Mouse (Mus musculus) neural tube, embryonic 15.5 days (tissue): ENCODE measurements around the gene Rhebl1. TPM values are rescaled to one million over a fixed set of nuclear protein-coding genes. Genes with fewer than 3 reads are reported as not detected.

Experiments
- ATAC-seq: fragments of 200-750 bp; cut with Nextera tagmentation; 2 replicates; pipeline ENCODE4 v1.8.0; 2017; ENCODE audit warnings: mild to moderate bottlenecking, moderate TSS enrichment, moderate library complexity; ENCODE audit not compliant: low FRiP score
- H3K27ac ChIP-seq: fragments of 300-500 bp; sonication (generic); replicated peaks from 2 replicates; pipeline ENCODE4 v1.5.1; 2015; ENCODE audit warnings: mild to moderate bottlenecking, inconsistent platforms
- H3K27me3 ChIP-seq: fragments of 300-500 bp; sonication (generic); replicated peaks from 2 replicates; pipeline ENCODE4 v1.6.1; 2015; ENCODE audit warnings: inconsistent platforms
- H3K36me3 ChIP-seq: fragments of 300-500 bp; sonication (generic); 2 replicates; pipeline ENCODE4 v1.6.1; 2015; ENCODE audit warnings: inconsistent platforms
- H3K4me1 ChIP-seq: fragments of 300-500 bp; sonication (generic); 2 replicates; pipeline ENCODE4 v1.6.1; 2015; ENCODE audit warnings: inconsistent platforms
- H3K4me2 ChIP-seq: fragments of 300-500 bp; sonication (generic); 2 replicates; pipeline ENCODE4 v1.6.1; 2015; ENCODE audit warnings: inconsistent platforms, mild to moderate bottlenecking, moderate library complexity
- H3K4me3 ChIP-seq: fragments of 300-500 bp; sonication (generic); replicated peaks from 2 replicates; pipeline ENCODE4 v1.5.1; 2015; ENCODE audit warnings: mild to moderate bottlenecking, inconsistent platforms
- H3K9ac ChIP-seq: fragments of 300-500 bp; sonication (generic); replicated peaks from 2 replicates; pipeline ENCODE4 v1.6.1; 2015; ENCODE audit warnings: mild to moderate bottlenecking, inconsistent platforms
- H3K9me3 ChIP-seq: fragments of 300-500 bp; sonication (generic); replicated peaks from 2 replicates; pipeline ENCODE4 v1.6.1; 2016; ENCODE audit warnings: inconsistent platforms
- WGBS: fragments of 180-500 bp; shearing (Covaris S2); methylation state at CpG from one replicate; pipeline ENCODE4 v1.1.7; 2015; ENCODE audit warnings: mixed read lengths; 5-methylcytosine and 5-hydroxymethylcytosine counted together
- polyA plus RNA-seq: library from polyadenylated mRNA; unstranded; fragments of >200 nt; fragmentation: Nextera tagmentation; extraction: Ambion mirVana; gene quantifications from 2 replicates; pipeline ENCODE4 v1.2.1, GENCODE M21; 2015

The Rhebl1 gene
- polyA plus RNA-seq, 1 experiment from 2014 or later = 33.2 TPM

- H3K27me3 ChIP-seq = no peaks in the 10 kb centered on the region
- ATAC-seq = peak; percentile 26; the same call in 1 of the 2 replicates
- no peaks in the 10 kb centered on the region for H3K9me3 ChIP-seq
- no peak overlapping the region for H3K4me2 ChIP-seq
- H3K27ac ChIP-seq = no peak overlapping the region
- no peak overlapping the region for H3K9ac ChIP-seq
- peaks cover 99% of the 10 kb centered on the region for H3K36me3 ChIP-seq
- H3K4me1 ChIP-seq = no peaks in the 10 kb centered on the region
- H3K4me3 ChIP-seq = no peak overlapping the region
- 97% methylated on average over 28 of the region's 28 CpGs for WGBS
These were observed 41.0 kb downstream of the Rhebl1 start for GRCm38 (mm10) chr15:98853161-98853937.

GRCm38 (mm10) chr15:98852733-98853132, 41.6 kb downstream of the Rhebl1 start:
- ATAC-seq = 0 out of 2 replicates have a peak, but pooled peaks have one; percentile 19
- no peak overlapping the region for H3K9ac ChIP-seq
- H3K4me1 ChIP-seq = no peaks in the 10 kb centered on the region
- no peaks in the 10 kb centered on the region for H3K27me3 ChIP-seq
- no peaks in the 10 kb centered on the region for H3K9me3 ChIP-seq
- H3K4me2 ChIP-seq = no peak overlapping the region
- no peak overlapping the region for H3K4me3 ChIP-seq
- 91% methylated on average over 9 of the region's 9 CpGs for WGBS
- H3K36me3 ChIP-seq = peaks cover 97% of the 10 kb centered on the region
- H3K27ac ChIP-seq = no peak overlapping the region

GRCm38 (mm10) chr15:98852071-98852470, 42.3 kb downstream of the Rhebl1 start:
- H3K9ac ChIP-seq = no peak overlapping the region
- H3K27me3 ChIP-seq = no peaks in the 10 kb centered on the region
- peaks cover 96% of the 10 kb centered on the region for H3K36me3 ChIP-seq
- no peak overlapping the region for H3K27ac ChIP-seq
- no peak overlapping the region for H3K4me2 ChIP-seq
- no peaks in the 10 kb centered on the region for H3K4me1 ChIP-seq
- H3K9me3 ChIP-seq = no peaks in the 10 kb centered on the region
- no peak overlapping the region for H3K4me3 ChIP-seq
- WGBS = 94% methylated on average over 9 of the region's 9 CpGs
- no peak for ATAC-seq

- no peak overlapping the region for H3K4me3 ChIP-seq
- no peak for ATAC-seq
- no peak overlapping the region for H3K9ac ChIP-seq
- H3K9me3 ChIP-seq = no peaks in the 10 kb centered on the region
- H3K4me2 ChIP-seq = no peak overlapping the region
- H3K27ac ChIP-seq = no peak overlapping the region
- 91% methylated on average over 21 of the region's 21 CpGs for WGBS
- no peaks in the 10 kb centered on the region for H3K27me3 ChIP-seq
- no peaks in the 10 kb centered on the region for H3K4me1 ChIP-seq
- H3K36me3 ChIP-seq = peaks cover 96% of the 10 kb centered on the region
These were observed 43.0 kb downstream of the Rhebl1 start for GRCm38 (mm10) chr15:98851229-98851818.

- Histone ChIP-seq H3K36me3 (peaks cover 96% of the 10 kb centered on the region), H3K9me3 (no peaks in the 10 kb centered on the region), H3K9ac (no peak overlapping the region), H3K4me2 (no peak overlapping the region), H3K4me1 (no peaks in the 10 kb centered on the region), H3K27ac (no peak overlapping the region), H3K27me3 (no peaks in the 10 kb centered on the region), H3K4me3 (no peak overlapping the region)
- no peak for ATAC-seq
- WGBS = 94% methylated on average over 14 of the region's 14 CpGs
These were observed 43.7 kb downstream of the Rhebl1 start for GRCm38 (mm10) chr15:98850668-98851067.

GRCm38 (mm10) chr15:98849956-98850600, 44.3 kb downstream of the Rhebl1 start:
- H3K9me3 ChIP-seq = no peaks in the 10 kb centered on the region
- peaks cover 96% of the 10 kb centered on the region for H3K36me3 ChIP-seq
- H3K27me3 ChIP-seq = no peaks in the 10 kb centered on the region
- WGBS = 92% methylated on average over 16 of the region's 16 CpGs
- H3K4me3 ChIP-seq = no peak overlapping the region
- H3K9ac ChIP-seq = no peak overlapping the region
- H3K4me2 ChIP-seq = no peak overlapping the region
- H3K27ac ChIP-seq = no peak overlapping the region
- no peak for ATAC-seq
- H3K4me1 ChIP-seq = no peaks in the 10 kb centered on the region

- ATAC-seq = no peak
- 96% methylated on average over 11 of the region's 11 CpGs for WGBS
- no peaks in the 10 kb centered on the region for H3K4me1 ChIP-seq
- no peak overlapping the region for H3K4me3 ChIP-seq
- peaks cover 96% of the 10 kb centered on the region for H3K36me3 ChIP-seq
- no peak overlapping the region for H3K4me2 ChIP-seq
- no peaks in the 10 kb centered on the region for H3K27me3 ChIP-seq
- H3K9me3 ChIP-seq = no peaks in the 10 kb centered on the region
- no peak overlapping the region for H3K9ac ChIP-seq
- no peak overlapping the region for H3K27ac ChIP-seq
These were observed 45.2 kb downstream of the Rhebl1 start for GRCm38 (mm10) chr15:98849165-98849564.

- no peak for ATAC-seq
- Histone ChIP-seq H3K9ac (no peak overlapping the region), H3K27me3 (no peaks in the 10 kb centered on the region), H3K4me3 (no peak overlapping the region), H3K27ac (no peak overlapping the region), H3K9me3 (no peaks in the 10 kb centered on the region), H3K4me2 (no peak overlapping the region), H3K4me1 (no peaks in the 10 kb centered on the region), H3K36me3 (peaks cover 96% of the 10 kb centered on the region)
- 90% methylated on average over 8 of the region's 8 CpGs for WGBS
These were observed 48.2 kb downstream of the Rhebl1 start for GRCm38 (mm10) chr15:98846140-98846539.

- ATAC-seq = no peak
- Histone ChIP-seq H3K4me2 (no peak overlapping the region), H3K27me3 (no peaks in the 10 kb centered on the region), H3K9ac (no peak overlapping the region), H3K36me3 (peaks cover 96% of the 10 kb centered on the region), H3K4me3 (no peak overlapping the region), H3K27ac (no peak overlapping the region), H3K4me1 (no peaks in the 10 kb centered on the region), H3K9me3 (no peaks in the 10 kb centered on the region)
- WGBS = 98% methylated on average over 2 of the region's 2 CpGs
These were observed 49.2 kb downstream of the Rhebl1 start for GRCm38 (mm10) chr15:98845149-98845548.

- peaks cover 96% of the 10 kb centered on the region for H3K36me3 ChIP-seq
- no peak; the same call in 1 of the 2 replicates for ATAC-seq
- H3K27me3 ChIP-seq = no peaks in the 10 kb centered on the region
- no peak overlapping the region for H3K4me3 ChIP-seq
- no peak overlapping the region for H3K4me2 ChIP-seq
- no peak overlapping the region for H3K9ac ChIP-seq
- WGBS = 90% methylated on average over 11 of the region's 11 CpGs
- H3K27ac ChIP-seq = no peak overlapping the region
- H3K9me3 ChIP-seq = no peaks in the 10 kb centered on the region
- H3K4me1 ChIP-seq = no peaks in the 10 kb centered on the region
These were observed 50.6 kb downstream of the Rhebl1 start for GRCm38 (mm10) chr15:98843595-98844223.

GRCm38 (mm10) chr15:98839671-98840585, 54.4 kb downstream of the Rhebl1 start:
- H3K9me3 ChIP-seq = no peaks in the 10 kb centered on the region
- 95% methylated on average over 30 of the region's 30 CpGs for WGBS
- H3K36me3 ChIP-seq = peaks cover 100% of the 10 kb centered on the region
- ATAC-seq = no peak
- H3K4me1 ChIP-seq = no peaks in the 10 kb centered on the region
- H3K27me3 ChIP-seq = no peaks in the 10 kb centered on the region
- no peak overlapping the region for H3K4me2 ChIP-seq
- no peak overlapping the region for H3K27ac ChIP-seq
- H3K9ac ChIP-seq = no peak overlapping the region
- H3K4me3 ChIP-seq = no peak overlapping the region
